Comparison of ENCODE assay signal across 23 mouse cellular contexts in the genomic region with DNA sequence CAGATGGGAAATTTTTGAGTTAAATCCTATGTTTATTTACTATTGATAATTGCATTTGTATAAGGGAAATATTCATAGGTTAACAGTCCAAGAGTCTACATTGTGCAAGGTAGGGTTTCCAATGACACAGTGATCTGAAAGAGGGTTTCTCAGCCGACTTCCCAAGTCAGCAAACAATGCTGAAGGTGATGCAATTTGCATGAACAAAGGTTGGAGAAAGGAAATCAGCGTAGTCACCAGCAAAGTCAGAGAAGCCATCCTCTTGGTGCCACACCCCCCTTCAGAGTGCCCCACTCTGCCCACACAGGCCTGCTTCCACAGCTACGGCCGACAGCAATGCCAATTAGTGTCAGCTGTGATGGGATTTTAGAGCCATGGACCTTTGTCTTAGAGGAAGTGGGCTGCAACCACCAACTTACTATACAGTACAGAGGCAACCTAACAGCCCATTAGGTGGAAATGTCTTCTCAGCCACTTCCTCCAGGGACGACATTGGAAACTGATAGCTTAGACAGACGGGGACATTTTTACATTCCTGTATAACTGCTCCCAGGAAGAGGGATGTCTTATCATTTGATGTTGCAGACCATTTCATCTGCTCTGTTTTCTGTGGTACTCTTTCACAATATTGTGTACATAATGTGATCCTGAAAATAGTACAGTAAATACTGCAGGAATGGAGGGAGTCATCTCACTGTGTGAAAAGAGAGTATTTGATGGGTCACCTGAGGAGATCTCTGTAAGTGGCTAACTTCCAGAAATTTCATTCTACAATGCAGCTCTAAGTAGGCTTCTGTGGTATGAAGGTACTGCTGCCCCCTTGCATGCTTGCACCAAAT.
DNase-seq lines count a peak whose midpoint lies in the region; ATAC-seq and TF ChIP-seq lines count a peak whose summit lies in the region.
"Had no signal": no experiment of that assay in that cellular context is flagged by ENCODE, and none has a peak within 500 bp of the region (broad histone marks: within the 10 kb centered on the region; RNA-seq: fewer than 3 reads in every experiment).

No protein-coding gene starts in this region.

- no peak overlapping the region for H3K4me3 ChIP-seq in intestine, postnatal 0 days (ENCODE audit: low read depth, low read length)
- H3K4me3 ChIP-seq: forebrain, embryonic 10.5 days; heart, embryonic 15.5 days; limb, embryonic 12.5 days; lung, embryonic 15.5 days had no signal

- WGBS in intestine, postnatal 0 days: 41% methylated on average over 6 of the region's 6 CpGs

- H3K27ac ChIP-seq in intestine, postnatal 0 days (ENCODE audit: low read depth, low read length): no peak overlapping the region
- H3K27ac ChIP-seq: forebrain, embryonic 10.5 days; heart, embryonic 15.5 days; limb, embryonic 12.5 days; lung, embryonic 15.5 days; macrophage had no signal

- no peaks in the 10 kb centered on the region for H3K4me1 ChIP-seq in intestine, postnatal 0 days (replicated peaks; ENCODE audit: control insufficient read depth, insufficient read depth, low read length)
- H3K4me1 ChIP-seq: heart, embryonic 15.5 days had no signal

- TF ChIP-seq CTCF in intestine, postnatal 0 days (IDR thresholded peaks at IDR 0.05; ENCODE audit: low read depth): no peak

- peak; percentile 90 for ATAC-seq in intestine, postnatal 0 days
- no peak for ATAC-seq in activated CD4-positive, CD25-positive, alpha-beta regulatory T cell, adult 4 months
- ATAC-seq: CD4-positive, CD25-positive, alpha-beta regulatory T cell, adult 4 months had no signal

- H3K27me3 ChIP-seq in intestine, postnatal 0 days (replicated peaks; ENCODE audit: control insufficient read depth, insufficient read depth, low read length): no peaks in the 10 kb centered on the region
- H3K27me3 ChIP-seq: heart, embryonic 15.5 days; limb, embryonic 12.5 days; lung, embryonic 15.5 days had no signal

- peak; percentile 3 for DNase-seq in kidney, postnatal 14 days
- no peak for DNase-seq in kidney, adult 11 months
- DNase-seq in ZHBTc4 (ENCODE audit: low read depth, low spot score): peak; percentile 27
- DNase-seq in retina, postnatal 1 day: peak; percentile 10
- DNase-seq in left cerebral cortex, postnatal 10 days (ENCODE audit: extremely low spot score in 1 of 2, low spot score in 2 of 2): no peak
- DNase-seq in testis, postnatal 10 days (ENCODE audit: low spot score): no peak
- DNase-seq: adrenal gland, postnatal 10 days; cerebellum, postnatal 25 days; heart, adult 18-20 months; heart, postnatal 4 days; kidney, adult 9 months; kidney, postnatal 4 days; right cerebral cortex, adult 18-20 months; thymus, postnatal 4 days had no signal

- no peak overlapping the region for H3K4me2 ChIP-seq in intestine, postnatal 0 days (replicated peaks; ENCODE audit: low read depth)
- H3K4me2 ChIP-seq: heart, embryonic 15.5 days; limb, embryonic 12.5 days; lung, embryonic 15.5 days; midbrain, embryonic 11.5 days had no signal

- no peak overlapping the region for H3K9ac ChIP-seq in intestine, postnatal 0 days (ENCODE audit: low read depth, low read length)
- H3K9ac ChIP-seq: heart, embryonic 15.5 days; limb, embryonic 12.5 days; lung, embryonic 15.5 days had no signal

- H3K9me3 ChIP-seq in intestine, postnatal 0 days (ENCODE audit: control insufficient read depth): no peaks in the 10 kb centered on the region
- H3K9me3 ChIP-seq: forebrain, embryonic 10.5 days; heart, embryonic 15.5 days; limb, embryonic 12.5 days; lung, embryonic 15.5 days had no signal

- intact Hi-C loops in left cerebral cortex, postnatal 10 days (cut with DNase I): no loop called here

- H3K36me3 ChIP-seq in intestine, postnatal 0 days (ENCODE audit: control insufficient read depth, insufficient read depth): no peaks in the 10 kb centered on the region
- H3K36me3 ChIP-seq: forebrain, embryonic 10.5 days; heart, embryonic 15.5 days; limb, embryonic 12.5 days; lung, embryonic 15.5 days had no signal

Comparison
In these comparisons a context has a peak if more than half of its experiments do, and no peak if none do; other contexts are left out.
1. DNase-seq: peak in kidney, postnatal 14 days (single experiment), ZHBTc4 (single experiment) and retina, postnatal 1 day (single experiment); none in kidney, adult 11 months (single experiment), left cerebral cortex, postnatal 10 days (0 of 2) and testis, postnatal 10 days (single experiment).